Mouse (Mus musculus) spleen, postnatal 36 days (tissue): Measurements from ENCODE around the gene Fubp3.
"Not testable (repeated sequence)": the region's sequence is repeated elsewhere in the genome, so short reads cannot be mapped to it uniquely, and the experiment has no call there.

ENCODE experiments used
- DNase-seq, 2 experiments: peaks; one replicate each; pipeline ENCODE4 v3.0.0; 2022; ENCODE audit warnings: low spot score in 2 of 2, mixed read lengths in 1 of 2

Fubp3 gene

GRCm38 (mm10) chr2:31572051-31572914 is at the start of gene Fubp3:
Gene Fubp3, plus strand, starts transcription at chr2:31572651.
- peak; percentile 67 to 71 for DNase-seq

- no peak for DNase-seq
Observed at GRCm38 (mm10) chr2:31524641-31525040, 47.8 kb upstream of the Fubp3 start.

GRCm38 (mm10) chr2:31525778-31526177 is 46.7 kb upstream of the Fubp3 start:
- DNase-seq, result no peak

- DNase-seq, result no peak
Observed at GRCm38 (mm10) chr2:31530201-31530600, 42.2 kb upstream of the Fubp3 start.

GRCm38 (mm10) chr2:31537054-31537453 is 35.4 kb upstream of the Fubp3 start:
- no peak for DNase-seq

GRCm38 (mm10) chr2:31538745-31539144 is 33.7 kb upstream of the Fubp3 start:
- no peak for DNase-seq

GRCm38 (mm10) chr2:31541581-31541980 is 30.9 kb upstream of the Fubp3 start:
- DNase-seq, result no peak

- no peak for DNase-seq
Observed at GRCm38 (mm10) chr2:31547726-31548125, 24.7 kb upstream of the Fubp3 start.

- no peak for DNase-seq
Observed at GRCm38 (mm10) chr2:31550503-31550902, 21.9 kb upstream of the Fubp3 start.

- not testable (repeated sequence) for DNase-seq
Observed at GRCm38 (mm10) chr2:31551351-31551750, 21.1 kb upstream of the Fubp3 start.

GRCm38 (mm10) chr2:31551971-31552370 is 20.5 kb upstream of the Fubp3 start:
- DNase-seq, result no peak

- DNase-seq, result no peak
Observed at GRCm38 (mm10) chr2:31554619-31555018, 17.8 kb upstream of the Fubp3 start.

- peak in 1 of 2 experiments; percentile 4 for DNase-seq
Observed at GRCm38 (mm10) chr2:31572915-31573635, 624 bp downstream of the Fubp3 start.

- no peak for DNase-seq
Observed at GRCm38 (mm10) chr2:31581617-31582016, 9.2 kb downstream of the Fubp3 start.

GRCm38 (mm10) chr2:31591799-31592484 is 19.5 kb downstream of the Fubp3 start:
- DNase-seq, result no peak

- peak; percentile 8 to 29 for DNase-seq
Observed at GRCm38 (mm10) chr2:31607555-31607954, 35.1 kb downstream of the Fubp3 start.

- no peak for DNase-seq
Observed at GRCm38 (mm10) chr2:31609859-31610261, 37.4 kb downstream of the Fubp3 start.

- DNase-seq, result no peak
Observed at GRCm38 (mm10) chr2:31610922-31611321, 38.5 kb downstream of the Fubp3 start.

GRCm38 (mm10) chr2:31611400-31611799 is 38.9 kb downstream of the Fubp3 start:
- no peak for DNase-seq

- no peak for DNase-seq
Observed at GRCm38 (mm10) chr2:31612627-31613026, 40.2 kb downstream of the Fubp3 start.

GRCm38 (mm10) chr2:31613781-31614180 is 41.3 kb downstream of the Fubp3 start:
- no peak for DNase-seq

GRCm38 (mm10) chr2:31618484-31619161 is 46.2 kb downstream of the Fubp3 start:
- no peak for DNase-seq
